Mouse (Mus musculus): Measurements from ENCODE around the gene Slc25a13.

DNA sequence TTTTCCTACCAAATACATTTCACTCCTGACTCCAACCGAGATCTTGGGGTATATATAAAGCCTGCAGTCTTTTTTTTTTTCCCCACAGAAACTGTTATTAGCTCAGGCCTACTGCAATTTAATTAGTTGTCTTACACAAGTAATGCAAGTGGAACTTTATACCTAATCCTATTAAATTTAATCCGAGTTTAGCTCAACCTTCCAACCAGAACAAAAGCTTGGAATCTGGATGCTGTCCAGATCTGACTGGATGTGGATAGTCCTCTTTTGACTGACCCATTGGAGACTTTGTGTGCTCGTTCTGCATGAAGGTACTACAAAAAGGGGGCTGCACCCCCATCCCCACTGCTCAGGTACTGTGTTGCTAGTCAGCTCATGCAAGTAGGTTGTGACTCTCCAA, 163.0 kb downstream of the Slc25a13 start:
- no peak for TF ChIP-seq CTCF (IDR thresholded peaks at IDR 0.05; ENCODE audit: low read depth)
- TF ChIP-seq EP300 (IDR thresholded peaks at IDR 0.05; ENCODE audit: low read depth), result no peak
